Mouse (Mus musculus): ENCODE results near the gene Rasgef1b. TPM values are rescaled to one million over a fixed set of nuclear protein-coding genes. Genes with fewer than 3 reads are reported as not detected.

The Rasgef1b gene
- total RNA-seq, 1 experiment from 2014 or later: 30.5 TPM

DNA sequence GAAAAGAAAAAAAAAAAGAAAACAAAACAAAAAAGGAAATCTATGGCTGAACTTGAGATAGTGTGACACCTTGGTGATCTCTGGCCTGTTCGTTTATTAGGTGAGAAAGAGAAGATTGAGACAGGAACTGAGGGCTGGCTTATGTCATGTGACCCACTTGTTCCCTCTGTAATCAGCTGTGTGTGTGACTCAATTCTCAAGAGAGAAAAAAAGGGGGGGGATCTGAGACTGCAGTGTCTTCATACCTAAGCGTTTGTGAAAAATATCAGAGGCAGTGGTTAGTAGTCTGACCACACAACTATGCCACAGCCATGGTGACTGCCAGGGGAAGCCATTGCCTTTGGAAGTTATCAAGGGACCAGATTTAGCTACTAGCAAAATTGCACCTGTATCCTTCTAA is 276.9 kb downstream of the Rasgef1b start:
- peak in 1 of 2 experiments; percentile 48; a peak in 1 of 4 replicates for ATAC-seq (replicated peaks in 1 of 2; ENCODE audit: insufficient read depth in 1 of 2, low FRiP score in 2 of 2, low TSS enrichment in 1 of 2, low read depth in 1 of 2, poor library complexity in 2 of 2, severe bottlenecking in 2 of 2)

DNA sequence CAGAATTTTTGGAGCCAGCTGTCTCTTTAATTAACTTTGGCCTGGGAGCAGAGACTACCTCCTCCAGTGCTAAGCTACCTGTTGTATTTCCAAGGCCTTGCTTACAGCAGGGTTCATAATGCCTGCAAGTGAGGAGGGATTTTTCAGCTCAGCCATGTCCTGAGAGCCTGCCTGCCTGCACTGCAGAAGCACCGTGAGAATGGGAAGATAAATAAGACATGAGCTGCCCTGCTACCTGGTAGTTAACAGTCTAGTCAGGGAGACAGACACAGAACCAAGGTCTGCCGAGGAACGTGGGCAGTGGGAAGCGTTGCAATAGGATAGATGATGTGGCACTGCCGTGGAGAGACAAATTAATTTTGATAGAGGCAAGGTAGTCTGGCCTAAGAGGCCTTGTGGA is 277.4 kb downstream of the Rasgef1b start:
- ATAC-seq (replicated peaks in 1 of 2; ENCODE audit: insufficient read depth in 1 of 2, low FRiP score in 2 of 2, low TSS enrichment in 1 of 2, low read depth in 1 of 2, poor library complexity in 2 of 2, severe bottlenecking in 2 of 2): no peak

- no peak for ATAC-seq (replicated peaks in 1 of 2; ENCODE audit: insufficient read depth in 1 of 2, low FRiP score in 2 of 2, low TSS enrichment in 1 of 2, low read depth in 1 of 2, poor library complexity in 2 of 2, severe bottlenecking in 2 of 2)
Observed at GRCm38 (mm10) chr5:99450994-99451393, 277.9 kb downstream of the Rasgef1b start.

- ATAC-seq (replicated peaks in 1 of 2; ENCODE audit: insufficient read depth in 1 of 2, low FRiP score in 2 of 2, low TSS enrichment in 1 of 2, low read depth in 1 of 2, poor library complexity in 2 of 2, severe bottlenecking in 2 of 2): no peak
Observed at GRCm38 (mm10) chr5:99450463-99450862, 278.4 kb downstream of the Rasgef1b start.

- ATAC-seq (replicated peaks in 1 of 2; ENCODE audit: insufficient read depth in 1 of 2, low FRiP score in 2 of 2, low TSS enrichment in 1 of 2, low read depth in 1 of 2, poor library complexity in 2 of 2, severe bottlenecking in 2 of 2): no peak
Observed at GRCm38 (mm10) chr5:99447481-99447880, 281.4 kb downstream of the Rasgef1b start.

DNA sequence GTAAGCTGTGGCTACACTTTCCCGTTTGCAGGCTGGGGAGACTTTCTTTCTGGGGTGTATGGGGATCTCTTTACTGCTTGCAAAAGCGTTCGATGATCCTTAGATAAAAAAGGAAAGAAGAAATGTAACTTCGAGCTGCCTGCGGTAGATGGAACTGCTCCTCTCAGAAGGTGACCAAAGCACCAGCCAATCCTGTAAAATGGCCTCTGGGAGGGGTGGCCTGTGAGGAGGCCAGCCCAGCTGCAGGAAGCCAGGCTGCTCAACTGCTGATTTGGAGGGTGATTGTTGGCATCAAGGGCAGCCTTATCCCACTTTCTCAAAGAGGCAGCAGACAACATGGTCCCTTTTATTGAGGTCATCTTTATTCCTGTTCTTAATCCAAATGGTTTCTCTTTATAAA is 283.6 kb downstream of the Rasgef1b start:
- ATAC-seq (replicated peaks in 1 of 2; ENCODE audit: insufficient read depth in 1 of 2, low FRiP score in 2 of 2, low TSS enrichment in 1 of 2, low read depth in 1 of 2, poor library complexity in 2 of 2, severe bottlenecking in 2 of 2): peak; percentile 49 to 68; a peak in 2 of 4 replicates

- no peak; a peak in 1 of 4 replicates for ATAC-seq (replicated peaks in 1 of 2; ENCODE audit: insufficient read depth in 1 of 2, low FRiP score in 2 of 2, low TSS enrichment in 1 of 2, low read depth in 1 of 2, poor library complexity in 2 of 2, severe bottlenecking in 2 of 2)
Observed at GRCm38 (mm10) chr5:99444777-99445176, 284.1 kb downstream of the Rasgef1b start.

GRCm38 (mm10) chr5:99440109-99440508 is 288.8 kb downstream of the Rasgef1b start:
- no peak for ATAC-seq (replicated peaks in 1 of 2; ENCODE audit: insufficient read depth in 1 of 2, low FRiP score in 2 of 2, low TSS enrichment in 1 of 2, low read depth in 1 of 2, poor library complexity in 2 of 2, severe bottlenecking in 2 of 2)

DNA sequence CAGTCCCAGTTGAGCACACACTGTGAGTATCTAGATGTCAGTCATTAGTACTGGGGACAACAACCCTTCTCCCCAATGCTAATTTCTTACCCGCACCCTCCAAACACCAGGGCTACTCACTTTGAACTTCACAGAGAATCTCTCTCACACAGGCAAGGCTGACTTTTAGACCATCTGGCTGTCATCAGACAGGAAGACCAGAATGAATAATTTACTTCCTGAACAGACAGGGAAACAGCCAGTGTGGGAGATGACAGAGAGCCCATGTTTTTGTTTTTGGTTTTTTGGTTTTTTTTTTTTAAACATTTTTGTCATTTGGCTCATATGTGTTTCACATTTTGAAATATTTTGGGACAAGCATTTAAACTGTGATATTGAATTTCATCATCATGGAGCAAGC is 290.3 kb downstream of the Rasgef1b start:
- ATAC-seq (replicated peaks in 1 of 2; ENCODE audit: insufficient read depth in 1 of 2, low FRiP score in 2 of 2, low TSS enrichment in 1 of 2, low read depth in 1 of 2, poor library complexity in 2 of 2, severe bottlenecking in 2 of 2): peak; percentile 83 to 90

- ATAC-seq (replicated peaks in 1 of 2; ENCODE audit: insufficient read depth in 1 of 2, low FRiP score in 2 of 2, low TSS enrichment in 1 of 2, low read depth in 1 of 2, poor library complexity in 2 of 2, severe bottlenecking in 2 of 2): no peak
Observed at GRCm38 (mm10) chr5:99434226-99434625, 294.6 kb downstream of the Rasgef1b start.

DNA sequence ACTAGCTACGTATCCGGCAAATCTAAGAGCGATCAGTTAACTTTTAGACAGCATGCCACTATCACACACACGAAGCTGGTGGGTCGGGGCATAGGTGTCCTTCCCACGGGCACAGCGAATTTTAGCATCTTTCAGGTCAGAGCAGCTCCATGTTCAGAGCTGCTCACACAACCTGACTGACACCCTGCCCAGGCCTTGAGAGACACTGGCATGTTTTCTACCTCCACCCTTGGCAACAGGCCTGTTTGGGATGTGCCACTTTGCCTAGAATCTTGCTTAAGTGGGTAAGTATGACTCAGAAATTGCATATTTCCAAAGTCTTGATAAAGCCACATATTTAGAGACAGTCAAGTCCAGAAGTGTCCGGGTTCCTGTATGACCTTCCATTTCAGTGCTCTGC is 296.4 kb downstream of the Rasgef1b start:
- ATAC-seq (replicated peaks in 1 of 2; ENCODE audit: insufficient read depth in 1 of 2, low FRiP score in 2 of 2, low TSS enrichment in 1 of 2, low read depth in 1 of 2, poor library complexity in 2 of 2, severe bottlenecking in 2 of 2): no peak

DNA sequence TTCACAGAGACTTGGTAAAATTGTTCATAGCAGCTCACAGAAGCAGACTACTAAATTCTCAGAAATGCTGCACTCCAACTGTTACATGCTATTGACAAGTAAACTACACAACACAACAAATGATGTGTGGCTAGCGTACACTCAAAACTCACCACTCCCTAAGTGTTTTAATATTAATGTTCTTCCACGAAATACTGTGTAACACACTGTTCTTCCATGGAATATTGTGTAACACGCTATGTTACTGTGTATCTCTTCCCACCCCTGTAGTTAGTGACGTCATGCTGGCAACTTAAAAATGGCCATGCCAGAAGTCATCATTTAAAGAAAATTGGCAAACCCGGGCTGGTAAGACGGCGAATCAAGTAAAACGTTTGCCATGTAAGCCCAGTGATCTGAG is 299.6 kb downstream of the Rasgef1b start:
- ATAC-seq (replicated peaks in 1 of 2; ENCODE audit: insufficient read depth in 1 of 2, low FRiP score in 2 of 2, low TSS enrichment in 1 of 2, low read depth in 1 of 2, poor library complexity in 2 of 2, severe bottlenecking in 2 of 2): no peak

DNA sequence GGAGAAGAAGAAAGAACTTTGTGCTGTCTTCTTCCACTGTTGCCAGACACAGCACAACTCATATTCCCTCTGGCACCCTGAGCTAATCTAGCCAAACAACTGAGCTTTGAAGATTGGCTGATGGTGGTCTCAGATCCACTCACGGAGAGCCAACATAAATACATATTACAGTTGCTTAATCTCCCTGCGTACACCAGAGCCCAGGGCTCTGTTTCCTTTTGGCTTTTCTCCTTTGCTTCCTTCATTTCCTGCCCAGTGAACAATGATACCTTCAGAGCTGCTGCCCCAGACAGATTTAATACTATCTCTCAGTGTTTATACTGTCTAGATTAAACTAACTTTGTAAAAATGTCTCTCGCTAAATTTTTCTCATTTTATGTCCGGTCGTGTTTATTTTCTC is 300.2 kb downstream of the Rasgef1b start:
- ATAC-seq (replicated peaks in 1 of 2; ENCODE audit: insufficient read depth in 1 of 2, low FRiP score in 2 of 2, low TSS enrichment in 1 of 2, low read depth in 1 of 2, poor library complexity in 2 of 2, severe bottlenecking in 2 of 2): no peak

DNA sequence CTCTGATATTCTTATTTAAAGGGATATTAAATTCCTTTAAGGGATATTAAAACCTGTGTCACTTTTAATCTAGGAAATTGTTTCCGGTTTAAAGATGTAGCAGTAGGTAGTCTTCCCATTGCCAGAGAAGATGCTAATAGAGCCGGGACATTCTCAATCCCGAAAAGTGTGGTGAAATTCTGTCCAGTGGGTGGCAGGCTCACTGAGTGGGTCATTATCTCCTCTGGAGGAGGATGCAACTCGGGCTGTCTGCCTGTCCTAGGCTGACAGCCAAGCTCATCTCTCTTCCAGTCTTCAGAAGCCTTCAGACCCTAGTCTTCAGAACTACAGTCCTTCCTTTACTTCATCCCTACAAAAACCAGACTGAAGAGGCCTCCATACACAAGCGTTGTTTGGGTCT is 305.6 kb downstream of the Rasgef1b start:
- ATAC-seq (replicated peaks in 1 of 2; ENCODE audit: insufficient read depth in 1 of 2, low FRiP score in 2 of 2, low TSS enrichment in 1 of 2, low read depth in 1 of 2, poor library complexity in 2 of 2, severe bottlenecking in 2 of 2): no peak

GRCm38 (mm10) chr5:99422856-99423255 is 306.0 kb downstream of the Rasgef1b start:
- no peak for ATAC-seq (replicated peaks in 1 of 2; ENCODE audit: insufficient read depth in 1 of 2, low FRiP score in 2 of 2, low TSS enrichment in 1 of 2, low read depth in 1 of 2, poor library complexity in 2 of 2, severe bottlenecking in 2 of 2)

- ATAC-seq (replicated peaks in 1 of 2; ENCODE audit: insufficient read depth in 1 of 2, low FRiP score in 2 of 2, low TSS enrichment in 1 of 2, low read depth in 1 of 2, poor library complexity in 2 of 2, severe bottlenecking in 2 of 2): no peak
Observed at GRCm38 (mm10) chr5:99422092-99422491, 306.8 kb downstream of the Rasgef1b start.

DNA sequence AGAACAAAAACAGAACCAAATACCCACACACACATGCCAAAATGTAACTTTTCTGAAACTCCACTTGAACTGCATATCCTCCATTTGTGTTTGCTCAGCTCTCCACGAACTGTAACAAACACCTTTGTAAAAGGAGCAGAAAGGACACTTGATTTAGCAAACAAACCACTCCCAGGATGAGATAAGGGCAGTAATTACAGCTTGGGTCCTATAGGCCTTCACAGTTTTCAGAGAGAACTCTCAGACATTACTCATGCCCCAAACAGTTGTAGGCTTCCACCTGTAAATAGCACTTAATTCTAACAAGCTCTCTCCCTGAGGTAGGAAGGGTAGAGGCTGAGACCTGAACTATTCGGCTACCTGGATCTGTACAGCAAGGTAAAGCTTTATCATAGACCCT is 309.0 kb downstream of the Rasgef1b start:
- ATAC-seq (replicated peaks in 1 of 2; ENCODE audit: insufficient read depth in 1 of 2, low FRiP score in 2 of 2, low TSS enrichment in 1 of 2, low read depth in 1 of 2, poor library complexity in 2 of 2, severe bottlenecking in 2 of 2): no peak

DNA sequence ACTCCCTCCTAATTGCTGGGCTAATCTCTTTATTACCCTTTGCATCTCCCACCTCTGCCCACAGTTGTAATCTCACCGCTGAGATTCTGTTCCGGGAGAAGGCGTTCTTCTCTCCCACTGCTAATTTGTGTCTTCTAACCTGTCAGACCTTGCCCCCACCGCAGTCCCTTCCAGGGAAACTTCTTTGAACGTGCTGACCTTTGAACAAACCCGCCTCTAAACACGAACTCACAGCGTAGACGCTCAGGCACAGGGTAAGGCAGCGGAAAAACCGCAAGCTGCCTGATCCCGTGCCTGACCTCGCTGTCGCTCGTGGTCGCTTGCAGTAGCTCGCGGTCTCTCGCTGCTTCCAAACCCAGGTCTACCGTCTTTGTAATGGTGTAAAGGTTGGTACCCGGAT is 312.0 kb downstream of the Rasgef1b start:
- no peak for ATAC-seq (replicated peaks in 1 of 2; ENCODE audit: insufficient read depth in 1 of 2, low FRiP score in 2 of 2, low TSS enrichment in 1 of 2, low read depth in 1 of 2, poor library complexity in 2 of 2, severe bottlenecking in 2 of 2)

GRCm38 (mm10) chr5:99415676-99416075 is 313.2 kb downstream of the Rasgef1b start:
- ATAC-seq (replicated peaks in 1 of 2; ENCODE audit: insufficient read depth in 1 of 2, low FRiP score in 2 of 2, low TSS enrichment in 1 of 2, low read depth in 1 of 2, poor library complexity in 2 of 2, severe bottlenecking in 2 of 2): no peak

DNA sequence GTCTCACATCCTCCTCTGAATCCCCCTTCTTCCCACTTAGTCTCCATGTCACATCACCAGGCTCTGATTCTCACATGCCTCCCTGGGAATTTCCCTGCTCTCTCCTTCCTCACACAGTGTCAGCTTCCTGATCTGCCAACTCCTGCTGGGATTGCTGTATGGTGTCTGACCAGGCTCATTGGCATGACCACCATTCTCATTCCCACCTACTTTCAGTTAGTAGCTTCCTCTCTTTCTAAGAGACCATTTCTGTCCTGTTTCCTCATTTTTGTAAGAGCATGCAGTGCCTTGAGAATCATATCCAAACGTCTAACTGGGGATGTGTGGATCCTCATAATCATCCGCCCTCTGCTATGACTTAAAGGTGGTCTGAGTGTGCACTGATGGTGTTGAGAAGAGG is 313.8 kb downstream of the Rasgef1b start:
- ATAC-seq (replicated peaks in 1 of 2; ENCODE audit: insufficient read depth in 1 of 2, low FRiP score in 2 of 2, low TSS enrichment in 1 of 2, low read depth in 1 of 2, poor library complexity in 2 of 2, severe bottlenecking in 2 of 2): no peak
